ENCODE assay signal across 21 mouse cellular contexts in the genomic region with DNA sequence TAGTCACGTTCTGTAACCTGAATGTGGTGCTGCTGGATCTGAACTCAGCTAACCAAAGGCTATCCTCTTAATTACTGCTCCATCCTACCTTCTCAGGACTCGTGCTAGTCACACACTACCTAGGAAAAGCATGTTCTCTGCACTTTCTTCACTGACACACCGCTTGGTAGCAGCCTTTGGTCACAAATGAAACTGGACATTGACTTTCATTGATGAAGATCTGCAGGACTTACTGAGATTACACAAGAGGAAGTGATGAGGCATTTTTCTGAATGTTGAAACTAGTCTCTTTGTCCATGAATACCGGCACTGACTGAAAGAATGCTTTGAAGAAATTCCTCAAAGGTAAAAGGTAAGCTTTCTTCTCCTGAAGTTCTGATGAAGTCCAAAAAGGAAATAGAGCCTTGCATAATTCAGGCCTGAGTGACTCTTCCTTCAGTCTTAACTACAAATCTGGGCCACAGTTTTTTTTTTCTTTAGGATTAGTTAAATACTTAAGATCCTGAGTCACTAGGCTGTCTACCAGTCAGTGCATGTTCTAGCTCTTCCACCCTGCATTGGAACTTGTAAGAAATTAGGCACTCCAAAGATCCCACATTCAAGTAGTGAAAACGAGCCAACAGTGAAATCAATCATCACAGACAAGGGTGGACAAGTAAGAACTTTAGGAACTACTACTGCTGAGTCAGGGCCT.
DNase-seq lines count a peak whose midpoint lies in the region; ATAC-seq and TF ChIP-seq lines count a peak whose summit lies in the region.
"Had no signal": no experiment of that assay in that cellular context is flagged by ENCODE, and none has a peak within 500 bp of the region (broad histone marks: within the 10 kb centered on the region; RNA-seq: fewer than 3 reads in every experiment).

No protein-coding gene starts in this region.

- H3K9me3 ChIP-seq in intestine, embryonic 15.5 days, result no peaks in the 10 kb centered on the region
- no peaks in the 10 kb centered on the region for H3K9me3 ChIP-seq in intestine, embryonic 16.5 days (ENCODE audit: control insufficient read depth, low read length)
- H3K9me3 ChIP-seq in intestine, postnatal 0 days (ENCODE audit: control insufficient read depth), result no peaks in the 10 kb centered on the region
- H3K9me3 ChIP-seq: embryonic facial prominence, embryonic 12.5 days; heart, embryonic 15.5 days; limb, embryonic 15.5 days; midbrain, embryonic 12.5 days had no signal

- DNase-seq in 3T3-L1 (ENCODE audit: low read depth, low spot score) (peak; percentile 96), adipocyte (ENCODE audit: low spot score) (peak; percentile 53)
- DNase-seq in ovary, adult 18-20 months (ENCODE audit: low spot score), result no peak
- no peak for DNase-seq in cerebellum, adult 18-20 months
- DNase-seq in spleen, postnatal 10 days (ENCODE audit: low spot score in 2 of 2), result no peak
- DNase-seq: B cell, adult 2 months; cerebellum, adult 8-10 months; gastrocnemius, adult 2 months; kidney, postnatal 14 days; lung, adult 2 months; thymus, adult 2 months had no signal

- peak; percentile 57 for TF ChIP-seq CTCF in intestine, postnatal 0 days (IDR thresholded peaks at IDR 0.05; ENCODE audit: low read depth)

- no peaks in the 10 kb centered on the region for H3K27me3 ChIP-seq in intestine, embryonic 15.5 days (replicated peaks)
- H3K27me3 ChIP-seq in intestine, embryonic 16.5 days (replicated peaks; ENCODE audit: control insufficient read depth, insufficient read depth, low read length), result no peaks in the 10 kb centered on the region
- no peaks in the 10 kb centered on the region for H3K27me3 ChIP-seq in intestine, postnatal 0 days (replicated peaks; ENCODE audit: control insufficient read depth, insufficient read depth, low read length)
- H3K27me3 ChIP-seq: embryonic facial prominence, embryonic 12.5 days; heart, embryonic 15.5 days; limb, embryonic 15.5 days; midbrain, embryonic 12.5 days had no signal

- no peaks in the 10 kb centered on the region for H3K36me3 ChIP-seq in intestine, embryonic 15.5 days
- no peaks in the 10 kb centered on the region for H3K36me3 ChIP-seq in intestine, embryonic 16.5 days (ENCODE audit: control insufficient read depth, insufficient read depth, low read length)
- no peaks in the 10 kb centered on the region for H3K36me3 ChIP-seq in intestine, postnatal 0 days (ENCODE audit: control insufficient read depth, insufficient read depth)
- H3K36me3 ChIP-seq: embryonic facial prominence, embryonic 12.5 days; heart, embryonic 15.5 days; limb, embryonic 15.5 days; midbrain, embryonic 12.5 days had no signal

- WGBS in intestine, embryonic 15.5 days, result 72% methylated on average over 5 of the region's 5 CpGs
- WGBS in intestine, embryonic 16.5 days, result 75% methylated on average over 5 of the region's 5 CpGs
- 55% methylated on average over 5 of the region's 5 CpGs for WGBS in intestine, postnatal 0 days

- H3K4me1 ChIP-seq in intestine, embryonic 15.5 days (replicated peaks), result no peaks in the 10 kb centered on the region
- peaks cover 3% of the 10 kb centered on the region; the same call in 1 of the 2 replicates for H3K4me1 ChIP-seq in intestine, embryonic 16.5 days (ENCODE audit: control insufficient read depth, insufficient read depth, low read length)
- no peaks in the 10 kb centered on the region for H3K4me1 ChIP-seq in intestine, postnatal 0 days (replicated peaks; ENCODE audit: control insufficient read depth, insufficient read depth, low read length)
- H3K4me1 ChIP-seq: embryonic facial prominence, embryonic 12.5 days; heart, embryonic 15.5 days; midbrain, embryonic 12.5 days had no signal

- ATAC-seq in intestine, embryonic 15.5 days, result no peak
- ATAC-seq in intestine, embryonic 16.5 days, result no peak
- peak; percentile 52; the same call in 1 of the 2 replicates for ATAC-seq in intestine, postnatal 0 days
- ATAC-seq: activated CD4-positive, CD25-positive, alpha-beta regulatory T cell, adult 4 months had no signal

- H3K4me2 ChIP-seq in intestine, embryonic 15.5 days (replicated peaks), result no peak overlapping the region
- no peak overlapping the region for H3K4me2 ChIP-seq in intestine, embryonic 16.5 days (ENCODE audit: low read depth, low read length)
- H3K4me2 ChIP-seq in intestine, postnatal 0 days (replicated peaks; ENCODE audit: low read depth), result no peak overlapping the region
- H3K4me2 ChIP-seq: embryonic facial prominence, embryonic 12.5 days; heart, embryonic 15.5 days; limb, embryonic 15.5 days; midbrain, embryonic 12.5 days had no signal

- H3K27ac ChIP-seq in intestine, embryonic 15.5 days, result 0 out of 2 replicates have a peak overlapping the region, but pooled peaks have one; percentile 11
- no peak overlapping the region for H3K27ac ChIP-seq in intestine, embryonic 16.5 days (ENCODE audit: low read length)
- no peak overlapping the region for H3K27ac ChIP-seq in intestine, postnatal 0 days (ENCODE audit: low read depth, low read length)
- H3K27ac ChIP-seq: embryonic facial prominence, embryonic 12.5 days; gastrocnemius, adult 2 months; heart, embryonic 15.5 days; layer of hippocampus, adult 2 months; limb, embryonic 15.5 days; macrophage; midbrain, embryonic 12.5 days had no signal

- H3K9ac ChIP-seq in intestine, embryonic 15.5 days, result no peak overlapping the region
- H3K9ac ChIP-seq in intestine, embryonic 16.5 days (ENCODE audit: low read depth, low read length), result no peak overlapping the region
- H3K9ac ChIP-seq in intestine, postnatal 0 days (ENCODE audit: low read depth, low read length), result no peak overlapping the region
- H3K9ac ChIP-seq: embryonic facial prominence, embryonic 12.5 days; heart, embryonic 15.5 days; limb, embryonic 15.5 days; midbrain, embryonic 12.5 days had no signal

- no peak overlapping the region for H3K4me3 ChIP-seq in intestine, embryonic 15.5 days (replicated peaks)
- no peak overlapping the region for H3K4me3 ChIP-seq in intestine, embryonic 16.5 days (ENCODE audit: low read length)
- H3K4me3 ChIP-seq in intestine, postnatal 0 days (ENCODE audit: low read depth, low read length), result no peak overlapping the region
- H3K4me3 ChIP-seq: embryonic facial prominence, embryonic 12.5 days; gastrocnemius, adult 2 months; heart, embryonic 15.5 days; layer of hippocampus, adult 2 months; limb, embryonic 15.5 days; midbrain, embryonic 12.5 days had no signal

Comparison
In these comparisons a context has a peak if more than half of its experiments do, and no peak if none do; other contexts are left out.
1. DNase-seq: peak in 3T3-L1 (single experiment) and adipocyte (single experiment); none in ovary, adult 18-20 months (single experiment), cerebellum, adult 18-20 months (0 of 2) and spleen, postnatal 10 days (0 of 2).